Mouse (Mus musculus): ENCODE results near the gene Rab14. TPM values are rescaled to one million over a fixed set of nuclear protein-coding genes. Genes with fewer than 3 reads are reported as not detected.

Rab14 gene
- polyA plus RNA-seq (2017; shearing (Covaris generic)), result 107 TPM

DNA sequence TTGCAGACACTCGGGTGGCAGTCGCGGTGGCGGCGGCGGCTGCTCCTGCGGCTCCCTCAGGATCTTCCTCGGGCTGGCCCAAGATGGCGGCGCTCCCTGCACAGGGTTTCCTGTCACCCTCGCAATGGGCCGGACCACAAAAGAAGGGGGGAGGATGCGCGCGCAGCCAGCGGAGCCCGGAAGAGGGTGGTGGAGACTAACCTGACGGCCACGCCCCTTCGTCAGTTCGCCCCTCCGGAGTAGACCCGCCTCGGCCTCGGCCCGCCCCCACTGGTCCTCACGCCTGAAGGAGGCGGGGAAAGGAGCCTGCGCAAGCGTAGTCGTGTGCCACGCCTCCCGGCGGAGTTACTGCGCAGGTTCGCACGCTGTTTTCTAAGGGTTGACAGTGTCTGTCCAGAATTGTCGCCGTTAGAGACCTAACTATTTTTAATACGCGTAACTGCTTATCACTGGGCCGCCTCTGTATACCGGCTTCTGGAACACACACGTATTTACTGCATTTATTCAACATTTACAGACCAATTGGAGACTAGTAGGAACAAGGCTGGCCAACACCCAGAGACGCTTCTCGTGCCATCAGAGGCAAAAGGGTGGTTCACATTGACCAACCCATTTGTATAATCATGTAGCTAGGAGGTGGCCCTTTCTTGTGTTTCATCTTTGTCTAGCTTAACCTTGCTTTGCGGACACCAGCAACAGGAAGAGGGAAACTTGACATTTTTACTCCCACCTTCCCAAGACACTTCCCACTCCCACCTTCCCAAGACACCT is at the start of gene Rab14:
TSS of gene Rab14 (minus strand) at position 223 of the 771 bp plus-strand sequence.

Other genes with a start within 250 kb of the Rab14 start
- 450 TPM for gene Traf1, start 239.3 kb downstream of the Rab14 start, polyA plus RNA-seq (2017; shearing (Covaris generic))
- gene Hc, start 139.7 kb downstream of the Rab14 start, polyA plus RNA-seq (2017; shearing (Covaris generic)), result 0.77 TPM
- 3.1 TPM for gene AI182371, start 99.6 kb downstream of the Rab14 start, polyA plus RNA-seq (2017; shearing (Covaris generic))
- 144 TPM for gene Cntrl, start 91.6 kb downstream of the Rab14 start, polyA plus RNA-seq (2017; shearing (Covaris generic))
- 37.1 TPM for gene Gsn, start 55.3 kb upstream of the Rab14 start, polyA plus RNA-seq (2017; shearing (Covaris generic))
- 5.6 TPM for gene Stom, start 135.9 kb upstream of the Rab14 start, polyA plus RNA-seq (2017; shearing (Covaris generic))
- gene 4930568D16Rik, start 166.6 kb upstream of the Rab14 start, polyA plus RNA-seq (2017; shearing (Covaris generic)), result not detected
- not detected for gene 4930402F06Rik, start 196.1 kb upstream of the Rab14 start, polyA plus RNA-seq (2017; shearing (Covaris generic))

All from CD4-positive, CD25-positive, alpha-beta regulatory T cell, adult 9 weeks (primary cell).